Mouse (Mus musculus): Measurements from ENCODE around the gene Chtop.

Chtop gene

GRCm38 (mm10) chr3:90508950-90509746 is at the start of gene Chtop:
TSS of gene Chtop (minus strand) at chr3:90509498.
- peak; percentile 99 for DNase-seq (ENCODE audit: low read depth, low spot score)

- DNase-seq (ENCODE audit: low read depth, low spot score) = peak; percentile 78
Observed at GRCm38 (mm10) chr3:90555954-90556353, 46.7 kb upstream of the Chtop start.

DNA sequence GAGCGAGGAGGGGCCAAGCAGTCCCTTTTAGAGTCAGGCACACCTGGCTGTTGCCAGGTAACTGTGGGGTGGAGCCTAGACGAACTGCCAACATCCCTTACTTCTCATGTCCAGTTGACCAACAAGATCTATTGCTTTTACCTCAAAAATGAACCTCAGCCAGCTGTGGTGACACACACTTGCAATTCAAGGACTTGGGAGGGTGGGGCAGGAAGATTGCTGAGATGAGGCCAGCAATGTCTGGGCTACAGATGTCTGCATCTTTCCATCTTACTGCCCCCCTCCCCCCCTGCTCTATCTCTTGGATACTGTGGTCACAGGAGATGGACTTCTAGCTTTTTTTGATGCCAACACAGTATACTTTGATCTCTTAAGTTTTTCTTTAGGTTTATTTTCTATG is 42.9 kb upstream of the Chtop start:
- peak; percentile 82 for DNase-seq (ENCODE audit: low read depth, low spot score)

GRCm38 (mm10) chr3:90550421-90550790 is 41.1 kb upstream of the Chtop start:
- peak; percentile 79 for DNase-seq (ENCODE audit: low read depth, low spot score)

- DNase-seq (ENCODE audit: low read depth, low spot score) = peak; percentile 89
Observed at GRCm38 (mm10) chr3:90549676-90550420, 40.5 kb upstream of the Chtop start.

DNA sequence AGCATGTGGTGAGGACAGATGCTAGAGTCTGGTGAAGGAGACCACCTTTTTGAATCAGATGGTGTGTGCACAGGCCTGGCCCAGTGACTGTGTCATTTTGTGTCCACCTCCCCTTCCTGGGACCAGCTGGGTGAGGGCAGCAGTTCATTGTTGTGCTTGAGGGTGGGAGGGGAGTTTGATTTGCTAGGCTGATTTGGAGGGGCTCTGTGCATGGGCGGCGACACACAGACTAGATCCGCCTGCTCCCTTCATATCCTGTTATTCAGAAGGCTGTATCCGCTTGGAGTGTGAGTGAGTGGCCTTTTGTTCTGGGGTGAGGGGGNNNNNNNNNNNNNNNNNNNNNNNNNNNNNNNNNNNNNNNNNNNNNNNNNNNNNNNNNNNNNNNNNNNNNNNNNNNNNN is 31.6 kb upstream of the Chtop start:
- DNase-seq (ENCODE audit: low read depth, low spot score) = no peak

DNA sequence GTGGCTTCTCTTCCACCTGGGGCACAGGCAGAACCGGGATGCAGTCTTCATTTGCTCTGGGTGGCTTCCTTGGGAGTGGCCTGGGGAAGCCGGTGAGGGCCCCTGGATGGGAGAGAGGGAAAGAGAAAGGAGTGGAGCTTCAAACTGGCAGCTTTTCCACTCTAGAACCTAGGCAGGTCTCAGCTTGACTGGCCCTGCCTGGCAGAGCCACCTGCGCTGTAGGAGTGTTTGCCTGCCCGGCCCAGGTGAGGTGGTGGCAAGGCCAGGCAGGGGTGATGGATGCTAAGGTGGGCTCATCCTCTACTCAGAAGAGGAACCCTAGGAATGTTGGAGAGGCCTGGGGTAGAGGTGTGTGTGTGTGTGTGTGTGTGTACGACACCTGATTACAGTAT is 28.6 kb upstream of the Chtop start:
- DNase-seq (ENCODE audit: low read depth, low spot score) = no peak

DNA sequence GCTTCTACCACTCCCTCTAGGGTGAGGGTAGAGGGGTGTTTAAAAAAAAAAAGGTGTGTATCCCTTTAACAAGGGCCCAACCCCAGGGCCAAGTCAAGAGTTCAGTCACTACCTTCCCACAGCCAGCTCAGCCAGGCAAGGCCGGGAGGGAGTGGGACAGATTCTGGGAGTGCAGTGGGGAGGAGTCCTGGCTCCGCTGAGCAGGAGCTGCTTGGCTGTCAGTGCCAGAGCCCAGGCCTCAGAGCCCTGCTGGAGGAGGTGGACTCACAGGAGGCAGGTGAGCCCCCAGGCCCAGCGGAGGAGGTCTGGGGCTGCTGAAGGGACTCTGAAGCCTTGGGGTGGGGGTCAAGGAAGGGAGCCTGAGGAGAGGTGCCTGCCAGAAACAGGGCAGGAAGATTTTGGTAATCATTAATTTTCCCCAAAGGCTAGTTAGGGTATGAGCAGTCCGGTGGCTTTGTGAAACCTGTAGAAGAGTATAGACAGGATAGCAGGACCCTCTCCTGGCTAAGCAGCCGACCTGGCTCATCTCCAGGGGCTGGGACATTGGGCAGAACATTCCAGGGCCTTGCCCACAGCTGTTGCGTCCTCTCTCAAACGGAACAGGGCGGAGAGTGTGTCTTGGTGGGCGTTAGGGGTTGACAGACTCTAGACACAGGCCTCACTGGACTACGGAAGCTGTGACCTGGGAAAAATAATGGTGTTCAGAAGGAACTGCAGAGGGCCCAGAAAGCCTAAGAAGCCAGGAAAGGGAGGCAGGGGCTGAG is 28.0 kb upstream of the Chtop start, which contains the start of gene S100a16:
TSS of gene S100a16 (plus strand) at position 114 of the 764 bp plus-strand sequence.
- peak; percentile 70 for DNase-seq (ENCODE audit: low read depth, low spot score)

GRCm38 (mm10) chr3:90535446-90535845 is 26.1 kb upstream of the Chtop start:
- DNase-seq (ENCODE audit: low read depth, low spot score) = no peak

- no peak for DNase-seq (ENCODE audit: low read depth, low spot score)
Observed at GRCm38 (mm10) chr3:90531713-90532112, 22.4 kb upstream of the Chtop start.

GRCm38 (mm10) chr3:90527291-90527873 is 18.1 kb upstream of the Chtop start:
- no peak for DNase-seq (ENCODE audit: low read depth, low spot score)

DNA sequence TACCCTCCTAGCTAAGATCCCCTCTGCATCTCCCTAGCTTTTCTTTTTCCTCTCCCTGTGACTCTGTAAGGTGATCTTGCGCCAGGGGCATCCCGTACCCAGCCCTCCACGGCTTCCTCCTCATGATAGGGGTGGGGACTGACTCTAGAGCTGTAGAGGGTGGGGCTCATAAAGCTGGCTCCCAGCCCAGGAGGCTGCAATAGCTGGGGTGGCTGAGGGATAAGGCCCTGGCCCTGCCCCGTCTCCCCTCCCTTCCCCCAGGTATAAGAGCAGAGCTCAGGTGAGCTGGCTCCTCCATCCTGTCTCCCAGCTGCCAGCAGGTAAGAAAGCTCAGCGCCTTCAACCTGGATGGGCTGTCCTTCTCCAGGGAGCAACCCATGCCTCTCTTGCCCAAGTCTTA is 17.3 kb upstream of the Chtop start, which contains the start of gene S100a14:
TSS of gene S100a14 (plus strand) at position 277 of the 400 bp plus-strand sequence.
- peak; percentile 44 for DNase-seq (ENCODE audit: low read depth, low spot score)

GRCm38 (mm10) chr3:90526076-90526475 is 16.8 kb upstream of the Chtop start:
- no peak for DNase-seq (ENCODE audit: low read depth, low spot score)

DNA sequence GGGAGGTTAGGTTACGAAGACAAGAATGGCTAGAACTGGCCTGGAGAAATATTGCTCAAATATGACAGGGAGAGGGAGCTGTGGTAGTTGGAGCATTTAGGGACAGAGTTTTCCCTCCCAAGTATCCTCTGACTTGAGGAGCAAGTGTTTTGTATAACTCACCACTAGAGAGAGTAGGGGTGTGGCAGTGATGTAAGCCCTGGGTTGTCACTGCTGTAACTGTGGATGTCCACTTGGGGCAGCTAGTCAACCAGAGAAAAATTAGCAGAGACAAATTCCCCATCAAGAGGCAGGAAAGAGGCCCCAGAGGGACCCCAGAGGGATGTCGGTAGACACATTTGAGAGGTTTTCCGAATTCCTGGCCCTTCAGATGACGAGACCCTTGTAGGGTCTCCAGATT is 16.1 kb upstream of the Chtop start:
- peak; percentile 94 for DNase-seq (ENCODE audit: low read depth, low spot score)

DNA sequence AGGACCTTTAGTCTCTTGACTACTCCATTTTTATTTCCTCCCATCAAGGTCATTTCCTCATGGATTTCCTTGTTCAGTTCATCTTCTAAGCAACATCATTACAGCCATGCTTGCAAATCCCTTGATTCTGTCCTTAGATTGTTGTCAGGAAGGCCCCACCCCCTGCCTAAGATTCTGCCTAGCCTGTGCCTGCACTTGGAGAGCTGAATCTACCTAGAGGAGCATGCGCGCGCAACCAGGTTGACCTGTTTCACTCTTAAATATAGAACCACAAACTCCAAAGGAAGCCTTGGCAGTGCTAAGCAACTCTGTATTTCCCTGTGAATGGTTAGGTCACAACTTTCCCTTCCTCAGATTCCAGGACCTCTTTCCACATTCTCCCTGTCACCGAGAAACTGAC is 8.4 kb upstream of the Chtop start:
- DNase-seq (ENCODE audit: low read depth, low spot score) = no peak

DNA sequence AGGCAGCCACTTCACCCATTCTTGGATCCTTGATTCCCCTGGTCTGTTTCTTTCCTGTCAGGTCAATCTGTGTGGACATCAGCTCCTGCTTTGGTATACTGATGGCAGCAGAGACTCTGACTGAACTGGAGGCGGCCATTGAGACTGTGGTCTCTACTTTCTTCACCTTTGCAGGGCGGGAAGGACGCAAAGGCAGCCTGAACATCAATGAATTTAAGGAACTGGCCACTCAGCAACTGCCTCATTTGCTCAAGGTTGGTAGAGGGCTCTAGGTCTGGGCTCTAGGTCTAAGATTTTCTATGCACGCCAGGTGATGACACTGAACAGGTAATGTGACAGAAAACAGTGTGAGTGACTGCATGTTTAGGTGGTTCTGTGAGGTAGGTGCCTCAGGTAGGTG is 6.5 kb upstream of the Chtop start:
- DNase-seq (ENCODE audit: low read depth, low spot score) = no peak

DNA sequence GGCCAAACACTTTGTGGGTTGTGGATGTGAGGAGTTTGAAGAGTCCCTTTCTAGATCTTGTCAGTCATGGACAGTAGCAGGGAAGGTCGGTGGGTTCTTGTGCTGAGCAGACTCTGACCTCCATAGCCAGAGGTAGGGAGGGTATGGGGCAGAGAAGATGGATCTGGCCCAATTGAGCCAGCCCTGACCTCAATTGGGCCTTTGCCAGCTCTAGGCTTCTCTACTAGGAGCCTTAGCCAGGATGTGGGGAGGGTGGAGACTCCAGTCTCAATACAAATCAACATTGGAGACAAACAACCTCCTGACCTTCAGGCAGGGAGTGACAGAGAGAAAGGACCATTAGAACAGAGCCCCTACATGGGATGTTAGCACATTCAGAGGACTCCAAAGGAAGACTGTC is 5.9 kb upstream of the Chtop start:
- DNase-seq (ENCODE audit: low read depth, low spot score) = peak; percentile 39

DNA sequence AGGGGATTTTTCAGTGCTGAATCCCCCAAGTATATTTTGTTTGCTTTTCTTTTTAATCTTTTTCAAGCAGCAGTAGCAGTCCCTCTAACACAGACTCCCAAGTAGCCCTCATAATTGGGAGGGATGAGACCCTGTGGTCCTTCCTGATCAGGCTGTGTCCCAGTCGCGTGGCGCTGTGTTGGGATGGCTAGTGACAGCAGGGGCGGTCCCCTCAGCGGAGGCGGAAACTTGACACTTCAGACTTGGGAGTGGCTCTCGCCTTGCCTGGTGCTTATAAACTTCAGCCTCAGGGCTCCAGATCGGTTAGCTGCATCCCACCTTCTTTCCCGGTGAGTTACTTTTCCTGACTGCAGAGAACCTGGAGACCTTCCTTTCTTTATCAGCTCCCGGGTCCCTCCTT is 5.4 kb upstream of the Chtop start:
- DNase-seq (ENCODE audit: low read depth, low spot score) = peak; percentile 73

DNA sequence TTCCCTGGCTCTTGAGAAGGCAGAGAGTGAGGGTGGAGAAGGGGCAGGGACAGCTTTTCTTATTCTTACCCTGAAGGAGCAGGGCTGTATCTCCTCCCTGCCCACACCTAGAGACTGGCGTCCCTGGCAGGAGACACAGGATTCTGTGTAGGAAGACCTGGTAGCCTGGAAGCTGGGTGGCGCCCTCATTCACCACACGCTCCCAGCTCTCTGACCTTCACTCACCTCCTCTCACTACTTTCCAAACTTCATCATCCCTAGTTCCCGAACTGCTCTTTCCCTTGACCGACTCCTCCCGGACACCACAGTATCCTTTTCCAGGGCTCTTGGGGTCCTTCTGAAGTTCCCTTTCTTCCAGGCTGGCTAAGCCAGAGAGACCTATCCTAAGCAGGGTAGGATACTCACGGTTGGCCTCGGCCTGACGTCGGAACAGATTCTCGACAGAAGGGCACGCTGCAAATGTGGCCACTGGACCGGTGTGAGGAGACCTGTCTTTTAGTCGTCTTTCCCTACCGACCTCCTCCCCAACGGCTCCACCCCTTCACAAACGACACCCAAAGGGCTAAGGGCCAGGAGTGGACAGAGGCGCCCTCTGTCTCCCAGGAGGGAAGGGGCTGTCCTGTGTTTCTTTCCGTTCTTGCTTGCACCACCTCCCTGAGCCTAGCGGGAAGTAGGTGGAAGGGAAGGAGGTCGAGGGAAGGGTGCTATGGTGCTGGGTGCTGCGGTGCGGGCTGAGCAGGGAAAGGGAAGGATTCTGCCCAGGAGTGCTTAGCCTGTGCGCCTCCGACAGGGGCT is 4.7 kb upstream of the Chtop start, which contains the start of the genes S100a1 and S100a13:
TSS of gene S100a1 (minus strand) at position 597 of the 795 bp plus-strand sequence.
TSS of gene S100a13 (plus strand) at position 640 of the 795 bp plus-strand sequence.
- DNase-seq (ENCODE audit: low read depth, low spot score) = peak; percentile 67

DNA sequence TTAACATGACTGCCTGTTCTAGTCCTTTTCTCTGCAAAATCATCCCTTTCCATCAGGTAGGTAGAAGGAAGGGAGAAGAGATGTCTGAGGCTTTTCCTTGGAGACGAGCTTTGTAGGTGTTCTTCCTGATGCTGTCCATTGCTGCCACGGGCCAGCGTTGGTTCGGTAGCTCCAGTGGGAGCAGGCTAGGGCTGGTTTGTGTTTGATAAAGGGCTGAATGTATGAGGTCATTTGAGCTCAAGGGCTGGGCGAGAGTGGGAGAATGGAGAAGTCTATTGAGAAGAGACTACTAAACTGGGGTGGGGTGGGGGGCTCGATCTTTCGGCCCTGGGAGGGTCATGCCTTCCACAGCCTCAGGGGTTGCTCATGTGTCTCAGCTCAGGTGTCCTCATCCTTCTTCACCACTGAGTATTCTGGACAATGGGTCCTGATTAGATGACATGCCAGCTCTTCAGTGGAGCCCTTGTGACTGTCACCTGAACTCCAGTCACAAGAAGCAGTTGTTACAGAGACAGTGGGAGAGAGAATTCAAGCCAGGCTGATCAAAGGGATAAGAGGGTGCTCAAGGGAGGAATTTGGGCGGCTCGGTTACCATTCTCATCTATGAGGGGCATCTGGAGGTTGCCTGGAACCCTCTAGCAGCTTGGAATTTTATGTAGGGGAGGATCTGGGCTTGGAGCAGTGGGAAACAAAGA is 3.8 kb upstream of the Chtop start:
- no peak for DNase-seq (ENCODE audit: low read depth, low spot score)
